Mouse (Mus musculus): ENCODE data around the gene Cpz.

DNA sequence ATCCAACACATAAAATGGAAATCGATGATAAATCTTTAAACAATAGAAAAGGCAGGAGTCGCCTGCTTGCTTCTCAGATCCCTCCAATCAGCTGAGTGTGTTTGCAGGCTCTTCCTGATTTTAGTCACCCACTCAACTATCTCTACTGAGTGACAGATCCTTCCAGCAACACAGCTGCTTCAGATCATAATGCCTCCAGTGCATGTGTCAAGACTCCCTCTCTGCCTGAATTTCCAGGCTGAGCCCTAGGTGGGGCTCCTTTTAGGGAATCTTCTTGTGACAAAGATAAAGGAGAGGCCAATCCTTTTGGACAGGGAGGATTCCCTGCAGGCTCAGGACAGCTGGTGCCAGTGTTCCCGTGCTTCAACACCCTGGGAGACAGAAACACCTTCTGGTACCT lies 67.2 kb downstream of the Cpz start:
- TF ChIP-seq CTCF (IDR thresholded peaks at IDR 0.05; ENCODE audit: borderline replicate concordance, insufficient read depth, low read depth, low read length) (no peak), POLR2A (IDR thresholded peaks at IDR 0.05; ENCODE audit: borderline replicate concordance, insufficient read depth, low read length) (no peak)

Data from cerebellum, adult 2 months (tissue).